Mouse (Mus musculus) thymus, postnatal 36 days (tissue): ENCODE measurements around the gene Aipl1.
A peak's percentile ranks its signal among the peaks of the same experiment; 100 is the strongest.

Experiments used
- DNase-seq, 2 experiments: peaks; one replicate each; pipeline ENCODE4 v3.0.0; 2022; ENCODE audit warnings: mixed read lengths in 2 of 2

Aipl1 gene

DNA sequence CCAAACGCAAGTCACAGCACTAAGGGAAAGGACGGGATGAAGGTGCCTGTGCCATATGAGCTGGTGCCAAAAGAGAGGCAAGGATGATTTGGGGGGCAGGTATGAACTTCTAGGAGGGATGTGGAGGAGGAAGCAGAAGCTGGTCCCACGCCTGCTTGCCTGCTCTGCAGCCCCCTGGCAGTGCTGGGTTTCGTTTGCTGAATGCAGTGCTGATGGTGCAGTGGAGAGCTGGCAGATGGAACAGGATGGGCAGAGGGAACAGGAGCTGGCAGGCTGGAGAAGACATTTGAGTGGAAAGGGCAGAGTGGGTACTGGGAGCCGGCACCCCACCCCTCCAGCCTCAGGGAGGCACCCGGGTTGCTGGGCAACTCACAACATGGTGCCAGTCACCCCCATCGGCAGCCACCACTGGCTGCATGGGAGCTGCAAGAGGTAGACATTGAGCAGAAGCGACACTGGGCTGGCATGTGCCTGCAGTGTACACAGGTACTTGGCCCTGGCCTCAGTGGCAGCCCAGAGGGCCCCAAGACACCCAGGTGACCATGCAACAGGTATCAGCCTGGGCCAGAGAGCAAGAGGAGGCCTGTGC is 12.0 kb upstream of the Aipl1 start:
- DNase-seq, result no peak

- no peak for DNase-seq
Measured at GRCm38 (mm10) chr11:72048730-72049129, 11.4 kb upstream of the Aipl1 start.

- no peak for DNase-seq
Measured at GRCm38 (mm10) chr11:72044231-72044630, 6.9 kb upstream of the Aipl1 start.

DNA sequence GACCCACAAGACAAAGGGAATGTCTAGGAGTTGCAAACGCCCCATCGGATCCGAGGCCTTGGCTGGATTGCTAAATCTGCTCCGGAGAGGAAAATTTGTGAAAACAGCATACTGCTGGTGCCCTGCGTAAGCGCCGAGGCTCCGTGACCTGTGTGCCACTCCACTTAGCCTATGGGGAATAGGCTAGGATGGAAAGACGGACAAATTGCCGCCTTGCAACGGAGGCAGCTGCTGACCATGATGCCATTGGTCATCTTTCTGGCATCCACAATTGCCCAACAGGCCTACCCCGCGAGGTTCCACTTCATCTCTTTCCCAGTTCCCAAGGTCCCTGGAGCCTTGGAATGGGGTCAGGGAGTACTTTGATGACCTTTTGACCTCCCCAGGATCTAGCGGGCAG is 5.3 kb upstream of the Aipl1 start:
- DNase-seq, result no peak

GRCm38 (mm10) chr11:72041768-72042607 is 4.7 kb upstream of the Aipl1 start, which contains the start of gene Pimreg:
TSS of gene Pimreg (plus strand) at chr11:72042032.
- DNase-seq, result peak; percentile 90 to 92

DNA sequence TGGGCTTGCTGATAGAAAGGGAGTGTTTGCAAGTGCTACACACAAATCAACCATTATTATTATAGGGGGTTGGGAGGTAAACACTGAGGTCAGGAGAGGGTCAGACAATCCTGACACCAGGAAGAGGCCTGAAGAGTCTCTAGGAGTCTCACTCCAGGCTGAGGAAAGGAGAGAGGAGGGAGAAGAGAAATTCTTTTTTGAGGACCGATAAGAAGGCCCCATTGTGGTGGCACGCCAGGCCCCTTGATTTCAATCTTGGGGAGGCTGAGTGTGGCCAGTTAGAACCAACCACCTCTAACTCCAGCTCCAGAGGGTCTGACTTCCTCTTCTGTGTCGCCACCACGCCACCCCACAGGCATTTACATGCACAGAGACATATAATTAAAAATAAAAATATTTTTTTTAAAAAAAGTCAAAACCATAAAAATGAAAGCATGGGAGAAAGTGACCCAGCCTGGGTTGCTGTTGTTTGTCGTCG is 4.0 kb upstream of the Aipl1 start:
- DNase-seq, result no peak

GRCm38 (mm10) chr11:72039599-72040386 is 2.5 kb upstream of the Aipl1 start:
- no peak for DNase-seq

DNA sequence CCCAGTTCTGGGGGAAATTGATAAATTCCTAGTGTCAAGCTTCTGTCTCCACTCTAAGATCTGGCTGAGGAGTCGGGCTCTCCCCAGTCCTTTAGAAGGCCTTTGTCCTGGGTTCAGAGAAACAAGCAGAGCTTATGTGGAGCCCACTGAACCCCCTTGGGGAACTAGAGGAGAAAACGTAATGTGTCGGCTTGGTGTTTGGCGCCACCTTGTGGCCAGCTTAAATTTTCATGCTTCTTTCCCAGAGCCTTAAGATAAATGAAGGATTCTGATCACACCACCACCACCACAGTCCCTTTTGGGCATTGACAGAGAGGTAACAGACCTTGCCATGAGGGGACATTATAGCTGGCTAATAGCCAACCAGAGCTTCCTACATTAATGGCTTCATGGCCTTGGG is 687 bp upstream of the Aipl1 start:
- peak; percentile 55 to 70 for DNase-seq

DNA sequence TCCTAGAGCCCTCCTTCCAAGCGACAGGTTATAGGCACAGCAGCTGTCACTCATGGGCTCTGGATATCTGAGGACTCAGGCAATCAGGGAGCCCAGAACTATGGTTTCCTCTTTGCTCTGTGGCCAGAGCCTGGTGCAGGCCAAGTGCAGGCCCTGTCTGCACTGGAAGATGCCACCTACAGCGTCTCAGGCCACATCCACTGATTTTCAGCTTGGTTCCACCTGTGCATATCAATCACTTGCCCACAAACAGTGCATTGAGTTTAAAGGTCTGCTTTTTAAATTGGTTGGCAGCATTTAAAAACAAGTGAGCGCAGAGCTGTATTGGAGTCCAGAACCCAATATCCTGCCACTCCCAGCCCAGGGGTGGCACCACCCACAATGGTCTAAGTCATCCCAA is 4.7 kb downstream of the Aipl1 start:
- DNase-seq, result no peak

GRCm38 (mm10) chr11:72032091-72032490 is 5.2 kb downstream of the Aipl1 start:
- no peak for DNase-seq

GRCm38 (mm10) chr11:72031353-72031752 is 6.0 kb downstream of the Aipl1 start:
- DNase-seq, result no peak

GRCm38 (mm10) chr11:72029143-72029542 is 8.2 kb downstream of the Aipl1 start:
- DNase-seq, result no peak

GRCm38 (mm10) chr11:72027836-72028235 is 9.5 kb downstream of the Aipl1 start:
- no peak for DNase-seq

- no peak for DNase-seq
Measured at GRCm38 (mm10) chr11:72026516-72026915, 10.8 kb downstream of the Aipl1 start.

DNA sequence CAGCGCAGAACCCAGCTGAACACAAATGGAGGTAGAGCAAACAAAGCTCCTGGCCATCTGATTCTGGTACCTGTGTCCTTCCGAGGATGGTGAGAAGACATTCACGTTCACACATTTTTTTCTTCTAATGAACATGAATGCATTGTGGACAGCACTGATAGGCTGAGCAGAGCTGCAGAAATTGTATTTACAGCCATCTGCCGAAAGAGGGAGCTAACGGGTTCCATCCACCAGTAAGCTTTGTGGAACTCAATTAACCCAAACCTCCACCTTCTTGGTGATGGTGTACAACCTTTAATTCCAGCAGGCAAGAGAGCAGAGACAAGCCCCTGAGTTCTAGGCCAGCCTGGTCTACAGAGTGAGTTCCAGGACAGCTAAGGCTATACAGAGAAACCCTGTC is 11.5 kb downstream of the Aipl1 start:
- DNase-seq, result peak in 1 of 2 experiments; percentile 22

DNA sequence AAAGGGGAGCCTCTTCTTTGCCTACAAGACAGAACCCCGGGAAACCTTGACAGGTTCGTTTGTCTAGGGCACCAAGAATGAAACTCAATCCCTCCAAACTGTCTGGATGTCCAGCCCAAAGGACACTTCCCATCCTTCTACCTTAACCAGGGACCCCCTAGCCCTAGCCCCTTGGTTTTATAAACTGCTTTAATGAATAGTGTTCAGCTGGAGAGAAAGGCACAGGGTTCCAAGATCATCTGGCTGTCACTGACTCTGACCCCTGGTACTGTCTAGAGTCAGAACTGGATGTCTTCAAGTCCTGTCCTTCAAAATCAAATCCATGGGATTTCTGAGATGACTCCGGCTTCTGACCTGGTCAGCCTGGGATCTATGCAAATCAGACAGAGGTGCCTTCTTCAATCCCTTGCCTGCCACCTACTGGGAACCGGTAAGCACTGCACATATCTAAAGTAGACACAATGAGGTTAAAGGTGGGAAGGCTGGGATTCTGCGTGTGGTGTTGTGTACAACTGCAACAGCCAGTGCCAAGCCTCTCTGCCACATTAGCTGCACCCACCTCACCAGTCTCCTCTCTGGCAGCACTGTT is 13.0 kb downstream of the Aipl1 start:
- peak; percentile 41 to 54 for DNase-seq

GRCm38 (mm10) chr11:72023581-72023980 is 13.7 kb downstream of the Aipl1 start:
- DNase-seq, result no peak

GRCm38 (mm10) chr11:72022827-72023226 is 14.5 kb downstream of the Aipl1 start:
- DNase-seq, result no peak

DNA sequence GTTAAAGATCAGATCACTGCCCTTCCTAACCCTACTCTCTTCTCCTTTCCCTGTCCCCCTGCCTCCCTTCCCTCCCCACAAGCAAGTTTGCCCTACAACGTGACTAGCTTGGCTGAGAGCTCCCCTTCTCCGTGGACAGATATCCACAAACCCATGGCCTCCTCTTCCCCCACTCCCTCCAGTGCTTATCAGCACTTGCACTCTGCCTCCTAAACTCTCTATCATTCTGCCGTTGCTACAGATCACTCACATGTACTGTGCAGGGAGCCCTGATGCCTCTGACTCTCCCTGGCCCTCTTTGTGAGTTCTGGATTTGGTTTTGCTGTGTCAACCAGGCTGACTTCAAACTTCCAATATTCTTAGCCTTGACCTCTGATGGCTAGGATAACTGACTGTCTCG is 16.3 kb downstream of the Aipl1 start:
- no peak for DNase-seq

DNA sequence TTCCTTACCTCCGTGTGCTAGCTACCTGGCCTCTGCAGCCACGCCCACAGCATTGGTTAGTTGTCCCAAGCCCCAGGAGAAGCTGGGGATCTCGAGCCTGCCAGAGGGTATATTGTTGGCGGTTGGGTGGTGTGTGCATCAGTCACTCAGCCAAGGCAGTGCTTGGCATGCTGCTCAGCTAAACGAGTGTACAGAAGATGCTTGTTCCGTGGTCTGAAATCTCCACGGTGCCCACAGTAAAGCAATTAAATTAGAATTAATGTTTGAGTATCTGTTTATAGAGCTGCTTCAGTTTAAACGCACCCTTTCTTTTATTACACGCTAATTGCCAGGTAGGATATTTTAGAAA is 20.1 kb downstream of the Aipl1 start:
- no peak for DNase-seq

DNA sequence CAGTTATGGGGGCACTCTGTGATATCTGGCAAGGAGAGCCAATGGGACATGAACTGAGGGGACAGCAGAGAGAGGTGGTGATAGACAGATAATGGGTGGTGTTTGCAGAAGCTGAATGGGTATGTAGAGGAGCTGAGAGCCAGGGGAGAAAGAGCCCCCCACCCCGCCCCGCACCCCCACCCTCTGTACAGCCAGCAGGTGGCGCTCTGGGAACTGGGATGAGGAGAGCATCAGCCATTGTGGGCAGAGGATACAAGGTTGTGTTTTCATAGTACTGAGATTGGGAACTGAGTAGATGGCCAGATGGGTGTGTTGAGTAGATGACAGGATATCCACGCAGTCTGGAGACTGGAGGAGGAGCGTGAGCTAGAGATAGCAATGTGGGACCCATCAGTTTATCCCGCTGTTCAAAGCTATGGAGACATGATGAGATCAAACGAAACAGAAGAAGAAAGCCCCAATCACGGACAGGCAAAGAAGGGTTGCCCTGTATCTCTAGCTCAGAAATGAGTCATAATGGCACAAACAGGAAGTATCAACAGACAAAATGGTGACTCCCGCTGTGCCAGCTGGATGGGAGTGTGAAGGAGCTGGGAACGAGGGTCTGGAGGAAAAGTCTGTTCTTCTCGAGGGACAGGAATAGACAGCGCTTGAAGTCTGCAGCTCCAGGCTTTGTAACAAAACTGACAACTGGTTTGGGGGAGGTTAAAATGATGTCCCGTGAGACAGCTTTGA is 20.6 kb downstream of the Aipl1 start:
- DNase-seq, result no peak

- no peak for DNase-seq
Measured at GRCm38 (mm10) chr11:72014674-72015073, 22.6 kb downstream of the Aipl1 start.
